Mouse (Mus musculus) yolk sac, embryonic 10.5 days (tissue): ENCODE measurements at regions not wholly inside any gene's neighbourhood (a gene's known extent, or its start where the extent isn't known, plus 50 kb on each side); places are given as distances from the start of the nearest gene placed in this dataset.
A peak's percentile ranks its signal among the peaks of the same experiment; 100 is the strongest.

Experiments used
- DNase-seq: peaks from one replicate; pipeline ENCODE4 v3.0.0-alpha.2; 2017; ENCODE audit warnings: low spot score

DNA sequence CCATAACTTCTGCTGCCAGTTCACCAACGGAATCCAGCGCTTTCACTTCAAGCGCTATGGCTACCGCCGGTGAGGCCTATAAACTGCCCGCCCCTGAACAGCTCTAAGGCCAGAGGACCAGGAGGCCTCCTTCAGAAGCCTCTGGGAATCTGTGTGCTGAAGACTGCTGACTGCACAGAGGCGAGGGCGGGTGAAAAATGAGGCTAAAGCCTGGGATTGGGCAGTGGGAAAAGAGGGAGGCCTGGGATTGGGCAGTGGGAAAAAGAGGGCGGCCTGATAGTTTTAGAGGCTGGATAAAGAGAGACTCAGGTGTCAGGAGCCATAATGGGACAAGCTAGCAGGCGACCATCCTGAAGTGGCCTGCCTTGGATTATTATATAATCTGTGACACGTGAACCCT, 80.8 kb downstream of the Plekhb2 start:
- no peak for DNase-seq

DNA sequence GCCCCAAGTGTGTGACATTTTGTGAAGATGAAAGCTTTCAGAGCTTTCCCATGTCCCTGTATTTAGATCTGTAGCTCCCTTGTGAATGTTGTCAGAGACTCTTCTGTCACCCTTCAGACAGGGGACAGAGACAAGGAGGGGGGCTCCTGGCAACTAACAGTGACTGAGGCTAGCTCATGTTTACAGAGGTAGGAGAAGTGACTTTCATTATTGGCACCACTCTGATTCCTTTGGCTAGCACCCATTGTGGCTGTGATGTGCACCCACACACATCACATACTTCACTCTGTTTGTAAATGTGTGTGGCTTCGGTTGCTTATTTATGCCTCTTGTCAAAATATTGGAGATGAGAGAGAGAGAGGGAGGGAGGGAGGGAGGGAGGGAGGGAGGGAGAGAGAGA, 93.4 kb downstream of the Plekhb2 start:
- DNase-seq: no peak

DNA sequence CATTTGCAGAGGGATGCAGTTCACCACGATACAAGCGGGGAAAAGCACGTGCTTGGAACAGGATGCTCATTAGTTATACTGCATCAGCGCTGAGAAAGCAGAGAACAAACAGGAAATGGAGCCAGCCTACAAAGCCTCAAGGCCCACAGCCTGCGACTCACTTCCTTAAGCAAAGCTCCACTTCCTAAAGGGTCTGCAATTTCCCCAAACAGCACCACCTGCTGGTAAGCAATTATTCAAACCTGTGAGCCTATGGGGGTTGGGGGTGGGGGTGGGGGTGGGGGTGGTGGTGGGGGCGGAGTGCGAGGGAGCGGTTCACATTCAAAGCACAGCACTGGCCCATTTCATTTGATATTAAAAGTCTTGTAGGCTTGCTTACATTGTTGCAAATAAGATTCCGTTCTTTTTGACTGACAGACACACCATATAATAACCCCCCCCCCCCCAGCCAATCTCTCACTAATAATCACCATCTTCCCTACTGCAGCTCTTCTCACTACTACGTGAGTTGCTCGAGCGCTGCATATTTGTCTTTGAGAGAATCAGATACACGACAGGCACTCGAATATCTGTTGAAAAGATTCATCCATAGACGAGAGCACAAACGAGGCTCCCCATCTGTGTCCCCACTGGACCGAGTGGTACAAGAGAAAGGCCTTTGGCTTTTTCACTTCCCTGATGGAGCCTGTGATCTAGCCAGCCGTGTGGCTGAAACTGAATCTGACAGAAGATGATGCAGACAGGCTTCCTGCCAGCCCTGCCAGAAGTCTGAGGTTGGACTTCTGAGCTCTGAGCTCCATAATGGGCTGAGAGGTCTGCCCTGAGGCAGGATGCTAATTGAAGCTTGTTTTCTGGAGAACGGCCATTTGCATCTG, 112.1 kb downstream of the Plekhb2 start:
- no peak for DNase-seq

DNA sequence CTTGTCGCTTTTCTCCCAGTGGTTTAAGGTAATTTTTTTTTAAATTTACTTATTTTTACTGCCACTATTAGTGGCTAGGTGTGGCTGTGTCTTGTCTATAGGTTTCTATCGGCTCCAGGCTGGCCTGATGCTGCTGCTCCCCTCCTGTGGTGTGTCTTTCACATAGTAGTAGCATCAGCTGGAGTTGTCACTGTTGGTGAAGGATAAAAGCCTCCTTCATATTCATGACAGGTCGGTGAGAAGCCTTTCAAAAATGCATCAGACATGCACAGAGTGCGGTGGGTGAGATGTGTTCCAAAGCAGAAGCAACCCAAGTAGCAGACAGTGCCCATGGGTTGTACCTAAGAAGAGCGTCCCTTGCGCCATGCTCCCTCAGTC, 112.7 kb downstream of the Plekhb2 start:
- no peak for DNase-seq

DNA sequence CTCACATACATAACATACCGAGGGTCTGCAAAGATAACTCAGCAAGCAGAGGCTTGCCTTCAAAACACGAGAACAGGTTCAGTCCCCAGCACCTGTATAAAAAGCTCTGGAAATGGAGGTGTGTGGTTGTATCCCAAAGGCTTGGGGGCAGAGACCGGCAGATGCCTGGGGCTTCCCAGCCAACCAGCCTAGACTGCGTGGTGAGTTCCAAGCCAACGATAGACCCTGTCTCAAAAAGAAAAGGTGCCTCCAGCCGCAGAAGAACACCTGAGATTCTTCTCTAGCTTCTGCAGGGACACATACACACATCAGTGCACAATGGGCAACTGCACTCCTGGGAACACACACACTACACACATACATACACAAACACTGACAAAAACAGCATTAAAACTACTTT, 125.0 kb downstream of the Plekhb2 start:
- no peak for DNase-seq

DNA sequence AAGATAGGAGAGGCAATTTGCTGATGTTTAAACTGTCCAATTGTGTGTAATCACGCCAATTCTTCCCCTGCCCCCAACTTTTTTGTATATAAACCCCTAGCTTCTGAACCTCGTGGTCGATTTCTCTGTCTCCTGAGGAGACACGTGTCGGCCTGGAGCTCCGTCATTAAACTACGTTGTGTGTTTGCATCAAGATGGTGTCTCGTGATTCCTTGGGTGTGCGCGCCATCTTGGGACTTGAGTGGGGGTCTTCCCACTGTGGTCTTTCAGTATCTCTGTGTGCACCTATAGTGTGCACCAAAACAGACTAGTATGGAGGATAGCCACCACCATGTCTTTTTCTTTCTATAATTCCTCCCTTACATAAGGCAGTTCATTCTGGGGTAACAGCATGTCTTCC, 128.4 kb downstream of the Plekhb2 start:
- no peak for DNase-seq

DNA sequence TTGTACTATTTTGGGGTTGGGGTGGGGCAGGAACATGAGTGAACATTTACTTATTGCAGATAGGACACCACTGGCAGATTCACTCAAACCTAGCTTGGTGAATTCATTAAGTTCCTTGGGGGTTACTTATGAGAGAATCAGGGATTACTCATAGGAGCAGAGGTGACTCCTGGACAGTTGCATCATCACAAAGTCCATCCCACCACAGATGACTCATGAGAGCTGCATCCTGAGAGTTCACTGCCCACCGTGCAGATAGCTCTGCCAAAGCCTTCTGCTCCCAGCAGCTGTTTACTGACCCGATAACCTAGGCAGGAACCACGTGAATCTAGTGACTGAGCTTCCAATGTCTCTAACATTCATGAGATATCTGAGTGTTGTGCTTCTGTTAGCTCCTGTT, 129.6 kb downstream of the Plekhb2 start:
- no peak for DNase-seq

DNA sequence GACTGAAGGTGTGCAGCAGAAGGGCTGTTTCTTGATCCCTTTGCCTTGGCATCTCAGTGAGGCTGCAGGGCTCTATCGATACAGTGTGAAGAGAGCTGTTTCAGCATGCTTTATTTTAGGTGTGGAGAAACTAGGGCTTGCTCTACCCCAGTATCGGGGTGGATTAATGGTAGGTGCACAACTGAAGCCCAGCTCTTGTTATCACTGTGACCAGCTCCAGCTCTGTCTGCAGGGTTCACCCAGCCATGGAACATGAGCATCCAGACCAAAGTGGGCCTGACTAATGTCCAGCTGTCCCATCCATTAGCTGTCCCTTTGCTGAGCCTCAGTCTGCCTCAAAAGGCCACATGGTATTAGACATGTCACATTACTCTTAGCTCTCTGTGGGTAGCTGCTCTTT, 132.2 kb downstream of the Plekhb2 start:
- no peak for DNase-seq

DNA sequence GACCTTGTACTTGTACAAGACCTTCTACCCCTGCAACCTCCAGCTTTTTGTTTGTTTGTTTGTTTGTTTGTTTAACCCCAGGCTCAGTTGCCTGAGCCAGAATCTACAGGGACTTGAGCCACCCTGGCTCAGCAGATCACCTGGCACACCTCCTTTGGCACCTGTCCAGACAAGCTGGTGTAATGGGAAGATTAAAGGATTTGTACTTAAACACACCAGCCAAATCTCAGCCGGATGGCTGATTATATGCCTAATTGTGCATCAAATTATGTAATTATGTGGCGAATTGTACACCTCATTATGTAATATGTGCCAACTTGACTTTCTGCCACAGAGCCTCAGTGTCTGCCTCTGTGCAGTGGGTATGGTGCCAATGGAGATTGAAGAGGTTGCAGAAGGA, 133.2 kb downstream of the Plekhb2 start:
- no peak for DNase-seq

DNA sequence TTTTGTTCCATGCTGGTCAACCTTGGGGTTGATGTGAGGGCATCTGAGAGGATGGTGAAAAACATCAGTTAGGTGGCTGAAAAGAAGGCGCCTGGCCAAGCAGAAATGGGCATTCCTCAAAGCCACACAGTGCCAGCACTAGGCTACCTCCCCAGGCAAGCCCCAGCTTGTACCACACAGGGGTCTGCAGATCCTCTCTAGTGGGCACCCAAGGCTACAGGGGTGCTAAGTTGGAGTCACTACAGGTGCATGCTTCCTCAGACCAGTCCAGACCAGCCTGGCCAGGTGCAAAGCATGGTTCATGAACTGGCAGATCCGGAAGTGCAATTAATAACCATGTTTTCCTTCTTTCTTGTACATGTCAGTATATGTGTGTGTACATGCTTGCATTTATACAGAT, 137.1 kb downstream of the Plekhb2 start:
- no peak for DNase-seq

DNA sequence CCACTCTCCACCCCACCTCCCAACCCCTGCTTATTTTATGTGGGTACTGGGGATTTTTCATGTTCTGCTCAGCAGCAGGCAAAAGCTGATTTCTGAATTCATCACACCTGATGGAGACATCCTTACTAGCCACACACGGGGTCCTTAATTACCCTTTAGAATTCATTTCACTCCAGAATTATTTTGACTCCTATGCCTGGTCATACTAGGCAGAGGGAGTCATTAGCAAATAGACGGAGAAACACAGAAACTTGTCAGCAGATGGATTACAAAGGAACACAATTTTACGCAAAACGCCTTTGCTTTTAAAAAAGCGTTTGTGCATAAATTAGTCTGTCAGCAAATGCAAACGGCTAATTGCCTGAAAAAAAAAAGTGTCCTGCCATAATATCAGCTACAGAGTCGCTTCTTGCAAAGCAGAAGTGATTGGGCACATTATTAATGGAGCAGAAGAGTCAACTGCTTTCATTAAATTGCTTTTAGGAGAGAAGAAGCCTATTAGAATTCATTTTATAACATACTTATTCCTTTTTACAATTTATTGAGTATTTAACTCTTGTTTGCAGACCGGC, 138.0 kb downstream of the Plekhb2 start:
- no peak for DNase-seq

DNA sequence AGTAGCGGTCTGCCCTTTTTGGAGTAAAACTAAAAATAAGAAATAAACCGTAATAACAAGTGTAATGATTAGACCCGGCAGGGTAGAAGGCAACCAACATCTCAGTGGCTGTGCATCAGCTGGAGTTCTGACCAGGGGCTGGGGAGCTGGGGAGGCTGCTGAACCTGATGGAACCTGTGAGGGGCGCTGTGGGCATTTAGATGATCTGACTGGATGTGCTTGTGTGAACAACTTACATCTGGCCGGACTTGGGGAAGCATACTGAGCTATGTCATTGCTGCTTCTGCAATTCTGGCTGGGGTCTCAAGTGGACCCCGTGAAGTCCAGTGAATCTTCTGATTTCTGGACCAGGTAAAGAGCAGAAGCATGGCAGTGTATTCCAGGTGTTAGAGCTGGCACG, 138.4 kb downstream of the Plekhb2 start:
- DNase-seq: no peak

DNA sequence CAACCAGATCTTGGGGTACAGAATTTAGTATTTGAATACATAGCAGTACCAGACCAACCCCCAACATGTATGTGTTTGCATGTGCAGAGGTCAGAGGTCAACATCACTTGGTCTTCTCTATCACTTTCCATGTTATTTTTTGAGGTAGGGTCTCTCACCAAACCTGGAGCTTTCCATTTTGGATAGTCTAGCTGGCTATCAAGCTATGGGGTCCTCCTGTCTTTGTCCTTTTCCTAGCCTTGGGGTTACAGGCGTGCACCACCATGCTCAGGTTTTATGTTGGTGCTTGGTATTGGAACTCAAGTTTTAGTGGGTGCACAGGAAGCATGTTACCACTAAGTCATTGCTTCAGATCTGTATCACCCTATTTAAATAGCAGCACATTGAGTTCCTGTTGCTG, 151.0 kb downstream of the Plekhb2 start:
- no peak for DNase-seq

DNA sequence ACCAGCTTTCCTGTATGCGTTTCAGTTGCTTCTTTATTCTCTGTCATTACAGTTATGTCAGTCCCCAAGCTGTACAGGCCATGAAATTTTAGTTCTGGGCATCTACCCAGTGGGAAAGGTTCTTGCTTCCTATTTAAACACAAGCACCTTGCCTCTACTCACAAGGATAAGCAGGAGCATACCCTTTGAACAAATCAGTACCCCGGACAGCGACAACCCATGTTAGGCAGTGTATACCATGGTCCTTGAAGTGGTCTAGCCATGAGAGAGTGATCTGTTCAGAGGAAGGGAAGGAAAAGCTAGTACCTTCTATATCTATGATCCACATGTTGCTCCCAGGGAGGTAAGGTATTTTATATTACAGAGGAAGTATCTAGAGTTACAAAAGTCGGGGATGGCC, 167.7 kb downstream of the Plekhb2 start:
- DNase-seq: peak; percentile 32

DNA sequence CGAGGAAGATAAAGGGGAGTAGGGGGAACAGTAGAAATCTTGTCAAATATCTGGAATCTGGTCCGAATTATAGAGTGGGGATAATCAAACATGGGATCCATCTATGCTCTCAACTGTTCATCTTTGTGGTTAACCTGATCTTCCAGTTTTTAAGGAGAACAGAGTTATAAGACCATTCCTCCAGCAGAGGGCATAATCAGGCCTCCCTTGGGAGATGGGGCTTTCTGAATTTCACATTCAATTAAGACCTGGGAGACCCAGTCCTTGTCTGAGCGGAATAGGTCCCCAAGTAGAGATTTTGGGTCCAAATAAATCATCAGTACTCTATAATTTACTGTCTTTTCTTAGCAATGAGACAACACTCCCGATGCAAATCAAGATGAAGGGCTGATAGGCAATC, 182.8 kb downstream of the Plekhb2 start:
- DNase-seq: no peak

DNA sequence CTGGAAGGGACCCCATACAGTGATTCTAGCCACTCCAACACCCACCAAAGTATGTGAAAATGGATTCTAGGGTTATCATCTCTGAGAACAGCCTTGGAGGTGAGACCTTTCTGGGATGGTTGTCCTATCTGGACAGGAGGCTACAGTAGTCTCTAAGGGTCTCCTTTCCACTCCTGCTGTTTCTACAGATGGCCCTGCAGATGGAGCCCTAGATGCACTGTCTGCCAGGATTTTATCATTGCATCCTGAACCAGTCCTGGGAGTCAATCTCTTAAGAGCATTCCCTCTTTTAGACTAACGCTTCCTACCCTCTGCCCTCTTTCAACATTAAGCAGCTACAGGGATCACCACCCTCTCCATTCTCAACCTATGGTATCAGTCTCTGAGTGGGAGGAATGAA, 223.0 kb downstream of the Plekhb2 start:
- DNase-seq: no peak

DNA sequence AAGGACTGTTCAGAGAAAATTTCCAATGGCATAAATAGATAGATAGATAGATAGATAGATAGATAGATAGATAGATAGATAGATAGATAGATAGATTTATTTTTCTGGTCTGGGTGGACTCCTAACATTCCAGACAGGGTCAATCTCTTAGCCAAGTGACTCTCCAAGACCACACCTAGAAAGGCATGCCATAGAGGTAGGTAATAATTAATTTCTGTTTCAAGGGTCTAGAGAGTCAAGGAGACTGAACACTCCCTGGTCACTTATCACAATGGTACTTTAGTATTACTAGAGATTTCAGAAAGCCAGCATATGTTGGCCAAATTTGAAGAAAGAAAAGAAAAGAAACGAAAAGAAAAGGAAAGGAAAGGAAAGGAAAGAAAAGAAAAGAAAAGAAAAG, 245.1 kb downstream of the Plekhb2 start:
- no peak for DNase-seq

DNA sequence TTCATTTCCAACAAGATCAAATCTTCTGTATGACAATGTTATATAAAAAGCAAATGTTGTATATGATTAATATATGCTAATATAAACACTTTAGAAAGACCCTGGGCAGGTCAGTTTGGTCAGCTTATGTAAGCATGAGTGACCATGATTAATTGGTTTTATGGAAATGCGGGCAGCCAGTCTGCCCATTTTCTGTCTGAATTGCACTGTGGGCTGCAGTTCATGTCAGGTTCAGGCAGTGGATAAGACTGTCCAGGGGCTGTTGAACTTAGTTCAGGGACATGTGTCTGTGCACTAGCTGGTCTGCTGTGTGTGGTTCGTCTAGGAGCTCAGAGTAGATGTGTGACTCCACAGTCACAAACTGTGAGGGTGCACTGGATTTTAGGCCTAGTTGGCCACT, 246.0 kb downstream of the Plekhb2 start:
- DNase-seq: no peak

DNA sequence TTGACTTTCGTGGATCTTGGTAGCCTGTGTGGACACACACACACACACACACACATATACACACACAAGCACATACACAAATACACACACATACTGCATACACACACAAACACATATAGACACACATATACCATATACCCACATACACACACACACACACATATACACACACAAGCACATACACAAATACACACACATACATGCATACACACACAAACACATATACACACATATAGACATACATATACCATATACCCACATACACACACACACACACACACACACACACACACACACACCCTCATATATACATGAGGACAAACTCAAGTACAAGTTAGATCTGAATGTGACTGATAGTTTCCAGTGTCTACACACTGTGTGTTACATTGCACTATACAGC, 256.9 kb downstream of the Plekhb2 start:
- no peak for DNase-seq

DNA sequence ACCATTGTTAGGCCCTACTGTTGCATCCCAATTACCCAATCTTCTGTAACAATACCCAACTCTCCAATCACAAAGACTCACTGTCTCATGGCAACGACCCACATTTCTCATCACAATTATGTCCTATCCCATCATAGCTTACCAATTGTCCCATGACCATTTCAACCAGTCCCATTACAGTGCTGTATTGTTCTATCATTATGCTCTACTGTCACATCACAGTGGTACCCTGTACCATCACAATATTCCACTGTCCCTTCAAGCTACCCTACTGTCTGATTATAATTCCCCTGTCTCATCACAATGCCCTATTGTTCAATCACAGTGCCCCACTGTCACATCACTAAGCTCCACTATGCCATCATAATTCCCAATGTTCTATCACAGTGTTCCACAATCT, 260.0 kb downstream of the Plekhb2 start:
- DNase-seq: no peak

DNA sequence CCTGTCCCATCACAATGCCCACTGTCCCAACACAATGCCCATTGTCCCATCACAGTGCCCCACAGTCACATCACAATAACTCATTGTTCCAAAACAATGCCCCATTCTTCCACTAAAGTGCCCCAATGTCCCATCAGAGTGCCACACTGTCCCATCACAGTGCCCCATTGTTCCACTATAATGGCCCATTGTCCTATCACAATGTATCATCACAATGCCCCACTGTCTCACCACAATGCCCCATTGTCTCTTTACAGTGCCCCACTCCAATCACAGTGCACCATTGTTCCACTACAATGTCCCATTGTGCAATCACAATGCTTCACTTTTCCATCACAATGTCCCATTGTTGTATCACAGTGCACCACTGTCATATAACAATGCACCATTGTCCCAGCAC, 265.7 kb downstream of the Plekhb2 start:
- DNase-seq: no peak

DNA sequence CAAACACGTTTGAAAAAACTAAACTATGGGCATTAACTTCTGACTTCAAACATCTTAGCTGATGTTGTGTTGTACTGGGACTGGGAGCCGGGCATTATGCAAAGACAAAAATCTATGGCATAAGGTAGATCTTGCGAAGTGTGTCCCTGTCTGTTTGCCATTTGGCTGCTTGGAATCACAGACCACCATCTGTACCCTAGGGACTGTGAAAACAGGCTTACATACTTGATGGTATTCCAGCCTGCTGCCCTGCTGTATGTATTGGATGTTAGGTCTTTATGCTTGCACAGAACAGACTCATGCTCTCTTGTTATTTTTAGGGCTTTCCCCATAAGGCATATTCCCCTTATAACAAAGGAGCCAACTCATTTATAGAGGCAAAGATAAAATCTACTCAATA, 288.1 kb downstream of the Plekhb2 start:
- DNase-seq: no peak

DNA sequence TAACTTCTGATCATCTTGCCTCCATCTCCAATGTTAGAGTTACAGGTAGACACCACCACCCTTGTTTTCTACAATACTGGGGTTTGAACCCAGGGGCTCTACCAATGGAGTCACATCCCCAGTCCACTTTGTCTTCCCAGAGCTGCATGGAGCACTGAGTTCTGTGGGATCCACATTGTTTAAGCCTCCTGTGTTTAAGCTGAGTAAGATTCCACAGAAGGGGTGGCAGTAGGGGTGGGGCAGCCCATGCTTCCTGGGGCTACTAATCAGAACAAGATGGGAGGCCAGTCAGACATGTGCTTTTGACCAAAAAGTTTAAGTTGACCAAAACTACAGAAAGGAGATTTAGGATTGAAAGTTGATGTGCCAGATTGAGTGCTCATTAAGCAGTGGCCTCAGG, 299.3 kb downstream of the Plekhb2 start:
- no peak for DNase-seq

DNA sequence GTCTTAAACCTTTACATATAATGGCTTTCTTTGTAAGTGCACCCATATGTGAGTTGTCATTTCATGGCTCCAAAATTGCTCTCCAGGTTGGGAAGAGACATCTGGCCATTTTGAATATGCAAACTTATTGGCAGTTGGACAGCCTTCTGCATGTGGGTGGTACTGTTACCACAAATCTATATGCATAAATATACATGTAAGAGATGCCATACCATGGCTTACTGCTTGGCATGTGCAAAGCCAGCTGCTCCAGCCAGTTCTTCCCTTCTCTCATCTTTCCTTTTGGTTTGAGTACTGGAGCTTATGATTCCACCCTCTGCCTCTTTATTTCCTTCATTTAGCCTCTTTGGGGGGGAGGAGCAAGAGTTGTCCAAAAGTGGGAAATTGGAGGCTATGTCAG, 312.7 kb downstream of the Plekhb2 start:
- DNase-seq: no peak
